Mouse (Mus musculus) liver, adult (tissue): ENCODE results near the gene Gm11569.
"Not testable (repeated sequence)": the region's sequence is repeated elsewhere in the genome, so short reads cannot be mapped to it uniquely, and the experiment has no call there.

Experiments used
- GATA4 ChIP-seq: IDR thresholded peaks from 2 replicates; pipeline ENCODE4 v1.6.1; 2014; ENCODE audit warnings: mild to moderate bottlenecking, low read length; ENCODE audit not compliant: insufficient replicate concordance

Gene Gm11569

GRCm38 (mm10) chr11:99798832-99799231 lies at the start of gene Gm11569:
TSS of gene Gm11569 (minus strand) at chr11:99798932.
- TF ChIP-seq GATA4 = not testable (repeated sequence)

DNA sequence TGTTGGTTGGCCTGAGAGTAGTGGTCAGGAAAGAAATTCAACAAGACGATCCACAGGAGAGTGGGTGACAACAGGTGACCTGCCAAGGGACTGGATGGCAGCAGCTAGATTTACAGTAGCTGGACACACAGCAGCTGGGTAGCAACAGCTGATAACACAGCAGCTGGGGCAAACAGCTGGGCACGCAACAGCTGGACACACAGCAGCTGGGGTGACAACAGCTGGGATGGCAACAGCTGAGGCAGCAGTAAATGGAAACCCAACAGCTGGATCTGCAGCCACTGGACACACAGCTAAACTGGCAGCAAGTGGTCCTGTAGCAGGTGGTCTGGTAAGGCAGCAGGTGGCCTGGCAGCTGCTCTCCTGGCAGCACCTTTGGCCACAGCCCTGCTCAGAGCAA lies 48.0 kb upstream of the Gm11569 start:
- TF ChIP-seq GATA4 = no peak

GRCm38 (mm10) chr11:99842185-99842584 lies 43.5 kb upstream of the Gm11569 start:
- TF ChIP-seq GATA4 = no peak

DNA sequence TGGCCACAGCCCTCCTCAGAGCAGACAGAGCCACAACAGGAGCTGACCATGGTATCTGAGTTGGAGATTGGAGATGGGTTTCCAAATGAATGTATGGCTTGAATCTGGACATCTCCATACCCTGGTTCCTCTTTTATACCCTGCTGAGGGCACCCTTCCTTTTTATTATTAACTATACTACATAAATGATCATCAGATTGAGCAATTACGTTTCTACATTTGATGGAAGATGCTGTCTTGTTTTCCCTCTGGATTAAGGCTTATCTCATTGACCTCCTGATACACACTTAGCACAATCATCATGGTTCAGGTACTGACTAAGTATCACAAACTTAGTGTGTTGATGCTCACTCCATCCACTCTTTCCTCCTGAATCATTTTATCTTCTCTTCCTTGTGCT lies 39.2 kb upstream of the Gm11569 start, which contains the start of gene 2300003K06Rik:
TSS of gene 2300003K06Rik (minus strand) at position 101 of the 400 bp plus-strand sequence.
- no peak for TF ChIP-seq GATA4

DNA sequence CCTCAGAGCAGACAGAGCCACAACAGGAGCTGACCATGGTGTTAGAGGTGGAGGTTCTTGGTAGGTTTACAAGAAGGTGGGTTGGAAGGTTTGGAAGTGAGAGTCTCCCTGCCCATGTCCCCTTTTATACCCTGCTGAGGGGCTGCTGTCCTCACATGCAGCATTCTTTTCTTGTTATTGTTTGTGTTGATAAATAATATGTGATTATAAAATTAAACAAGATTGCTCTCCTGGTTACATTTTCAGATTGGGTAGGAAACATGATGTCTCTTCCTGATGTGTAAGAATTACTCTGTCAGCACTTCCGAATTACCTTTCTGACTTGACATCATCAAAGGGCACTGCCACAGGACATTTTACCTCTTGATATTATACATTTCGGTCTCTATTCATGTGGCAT lies 16.8 kb upstream of the Gm11569 start, which contains the start of gene Gm11564:
TSS of gene Gm11564 (minus strand) at position 101 of the 400 bp plus-strand sequence.
- TF ChIP-seq GATA4 = not testable (repeated sequence)

- TF ChIP-seq GATA4 = not testable (repeated sequence)
Measured at GRCm38 (mm10) chr11:99809792-99810191, 11.1 kb upstream of the Gm11569 start, which contains the start of gene Krtap4-13. TSS of gene Krtap4-13 (minus strand) at chr11:99809892.

DNA sequence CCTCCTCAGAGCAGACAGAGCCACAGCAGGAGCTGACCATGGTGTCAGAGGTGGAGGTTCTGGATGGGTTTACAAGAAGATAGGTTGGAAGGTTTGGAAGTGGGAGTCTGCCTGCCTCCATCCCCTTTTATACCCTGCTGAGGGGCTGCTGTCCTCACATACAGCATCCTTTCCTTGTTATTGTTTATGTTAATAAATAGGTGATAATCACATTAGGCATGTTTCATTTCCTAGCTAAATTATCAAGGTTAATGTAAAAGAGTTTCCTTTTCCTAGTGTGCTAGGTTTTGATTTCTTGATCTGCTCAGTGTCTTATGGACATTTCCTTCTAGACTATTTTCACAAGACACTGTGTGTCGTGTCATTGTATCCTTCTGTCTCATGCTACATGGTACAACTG lies 5.6 kb upstream of the Gm11569 start, which contains the start of gene Gm11554:
TSS of gene Gm11554 (minus strand) at position 101 of the 400 bp plus-strand sequence.
- TF ChIP-seq GATA4 = not testable (repeated sequence)

GRCm38 (mm10) chr11:99793367-99793766 lies 5.4 kb downstream of the Gm11569 start, which contains the start of gene Gm11596:
TSS of gene Gm11596 (minus strand) at chr11:99793467.
- no peak for TF ChIP-seq GATA4

DNA sequence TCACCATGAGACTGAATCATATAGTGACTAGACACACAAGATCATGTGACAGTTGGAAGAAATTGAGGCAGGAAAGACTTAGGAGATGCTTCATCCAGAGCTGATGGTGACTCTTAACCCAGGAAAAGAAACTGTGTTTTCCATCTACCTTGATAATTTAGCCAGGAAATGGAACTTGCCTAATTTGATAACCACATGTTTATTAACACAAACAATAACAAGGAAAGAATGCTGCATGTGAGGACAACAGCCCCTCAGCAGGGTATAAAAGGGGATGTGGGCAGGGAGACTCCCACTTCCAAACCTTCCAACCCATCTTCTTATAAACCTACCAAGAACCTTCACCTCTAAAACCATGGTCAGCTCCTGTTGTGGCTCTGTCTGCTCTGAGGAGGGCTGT lies 13.8 kb downstream of the Gm11569 start, which contains the start of gene Krtap4-9:
TSS of gene Krtap4-9 (plus strand) at position 301 of the 400 bp plus-strand sequence.
- not testable (repeated sequence) for TF ChIP-seq GATA4

DNA sequence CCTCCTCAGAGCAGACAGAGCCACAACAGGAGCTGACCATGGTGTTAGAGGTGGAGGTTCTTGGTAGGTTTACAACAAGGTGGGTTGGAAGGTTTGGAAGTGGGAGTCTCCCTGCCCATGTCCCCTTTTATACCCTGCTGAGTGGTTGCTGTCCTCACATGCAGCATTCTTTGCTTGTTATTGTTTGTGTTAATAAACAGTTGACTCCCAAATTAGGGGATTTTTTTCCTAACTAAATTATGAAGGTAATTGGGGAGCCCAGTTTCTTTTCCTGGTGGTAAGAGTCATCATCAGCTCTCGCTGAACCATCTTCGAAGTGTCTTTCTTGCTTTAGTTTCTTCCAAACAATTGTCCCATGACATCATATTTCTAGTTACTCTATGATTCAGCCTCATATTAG lies 18.1 kb downstream of the Gm11569 start, which contains the start of gene Krtap4-8:
TSS of gene Krtap4-8 (minus strand) at position 101 of the 400 bp plus-strand sequence.
- TF ChIP-seq GATA4 = no peak

DNA sequence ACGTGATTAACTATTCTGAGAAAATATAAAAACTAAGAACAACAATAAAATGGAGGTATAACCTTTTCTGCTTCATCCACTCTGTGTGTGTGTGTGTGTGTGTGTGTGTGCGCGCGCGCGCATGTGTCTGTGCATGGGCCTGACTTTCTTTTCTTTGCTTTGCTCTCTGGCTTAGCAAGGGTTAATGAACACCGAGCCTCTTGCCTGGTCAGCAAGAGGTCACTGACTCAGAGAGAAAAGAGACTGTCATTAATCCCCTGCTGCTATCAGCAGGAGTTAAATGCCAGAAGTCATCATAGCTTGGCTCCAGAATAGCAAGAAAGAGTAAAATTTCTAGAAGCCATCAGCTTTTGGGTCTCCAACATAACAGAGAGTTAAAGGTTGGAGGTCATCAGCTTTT lies 20.3 kb downstream of the Gm11569 start:
- no peak for TF ChIP-seq GATA4

GRCm38 (mm10) chr11:99772813-99773212 lies 25.9 kb downstream of the Gm11569 start, which contains the start of gene Gm11595:
TSS of gene Gm11595 (minus strand) at chr11:99772913.
- not testable (repeated sequence) for TF ChIP-seq GATA4

- no peak for TF ChIP-seq GATA4
Measured at GRCm38 (mm10) chr11:99768410-99768809, 30.3 kb downstream of the Gm11569 start.

- TF ChIP-seq GATA4 = no peak
Measured at GRCm38 (mm10) chr11:99758877-99759276, 39.9 kb downstream of the Gm11569 start.
